Mouse (Mus musculus) erythroblast, embryonic 14.5 days (primary cell): ENCODE measurements around the gene Tmem19.

Source experiments
- GATA1 ChIP-seq: IDR thresholded peaks from 2 replicates; pipeline ENCODE4 v1.6.1; 2012; ENCODE audit warnings: low read length, inconsistent platforms, mixed read lengths
- TAL1 ChIP-seq: IDR thresholded peaks from 3 replicates; pipeline ENCODE4 v1.6.1; 2012; ENCODE audit warnings: low read length, inconsistent platforms, mixed read lengths

DNA sequence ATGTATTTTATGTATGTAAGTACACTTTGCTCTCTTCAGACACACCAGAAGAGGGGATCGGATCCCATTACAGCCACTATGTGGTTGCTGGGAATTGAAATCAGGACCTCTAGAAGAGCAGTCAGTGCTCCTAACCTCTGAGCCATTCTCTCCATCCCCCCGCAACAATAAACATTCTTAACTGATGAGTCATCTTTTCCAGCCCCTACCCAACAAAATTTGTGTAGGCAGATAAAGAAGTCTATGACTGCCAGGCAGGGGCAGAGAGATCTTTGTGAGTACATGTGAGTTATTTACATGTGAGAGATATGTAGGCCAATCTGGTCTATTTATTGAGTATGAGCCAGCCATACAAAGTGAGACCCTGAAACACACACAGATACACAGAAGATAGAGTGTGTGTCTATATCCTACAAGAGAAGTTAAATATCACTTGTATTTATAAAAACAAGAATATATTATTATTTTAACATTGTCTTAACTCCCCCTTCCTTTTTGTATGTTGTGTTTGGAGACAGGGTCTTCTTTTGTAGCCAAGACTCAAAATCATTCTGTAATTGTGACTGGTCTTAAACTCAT lies 19.3 kb upstream of the Tmem19 start:
- TF ChIP-seq GATA1 (no peak), TAL1 (no peak)
